Mouse (Mus musculus): ENCODE results near the gene Mrpl1.

DNA sequence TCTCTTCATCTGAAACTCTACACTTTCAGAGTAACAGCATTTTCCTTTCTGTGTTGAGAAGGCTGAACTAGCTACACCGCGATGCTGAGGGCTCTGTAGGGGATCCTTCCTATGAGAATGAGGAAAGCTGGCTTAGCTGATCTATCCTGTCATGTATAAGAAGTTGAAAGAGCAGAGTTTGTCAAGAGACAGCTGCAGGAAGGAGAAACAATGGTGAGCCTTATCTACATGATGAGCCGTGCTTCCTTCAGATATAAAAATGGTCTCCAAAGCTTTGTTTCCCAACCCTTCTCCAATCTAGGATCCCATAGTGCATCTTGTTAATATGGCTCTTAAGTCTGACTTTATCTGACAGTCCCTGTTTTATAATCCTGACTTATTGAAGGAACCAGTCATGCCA, 38.9 kb upstream of the Mrpl1 start:
- TF ChIP-seq CTCF (IDR thresholded peaks at IDR 0.05), result no peak
- peak; percentile 60 for TF ChIP-seq EP300 (IDR thresholded peaks at IDR 0.05)
